8 mouse cellular contexts compared by ENCODE assay signal in the genomic region with DNA sequence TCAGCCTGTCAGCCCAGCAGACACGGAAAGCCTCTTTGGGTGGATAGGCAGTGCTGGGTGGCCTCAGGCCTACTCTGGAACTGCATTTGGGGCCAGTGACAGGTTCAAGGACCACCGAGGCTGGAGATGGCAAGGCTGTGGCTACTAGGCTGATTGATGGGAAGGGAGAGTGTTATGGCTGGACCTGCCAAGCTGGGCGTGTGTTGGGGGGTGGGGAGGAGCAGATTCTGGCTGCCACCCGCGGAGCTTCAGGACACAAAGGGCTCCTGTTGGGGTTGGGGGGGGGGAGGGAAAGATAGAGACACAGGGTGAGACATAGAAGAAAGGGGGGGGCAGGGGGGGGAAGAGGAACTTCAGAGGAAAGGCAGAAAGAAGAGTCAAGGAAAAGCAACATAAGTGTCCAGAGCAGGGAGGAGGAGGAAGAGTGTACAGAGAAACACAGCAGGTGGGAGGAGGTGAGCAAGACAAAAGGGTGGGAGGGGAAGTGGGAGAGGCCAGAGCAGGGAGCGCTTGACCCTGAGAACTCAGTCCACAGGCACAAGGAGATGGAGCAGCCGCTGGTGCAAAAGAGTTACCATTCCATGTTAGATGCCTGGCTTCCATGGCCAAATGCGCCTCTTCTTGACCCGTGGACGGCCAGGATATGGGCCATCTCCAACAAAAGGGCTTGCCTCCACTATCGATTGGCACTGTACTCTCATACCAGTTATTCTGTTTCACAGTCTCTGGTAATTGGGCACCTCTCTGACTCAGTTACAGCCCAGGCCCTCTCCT. TPM values are rescaled to one million over a fixed set of nuclear protein-coding genes. Genes with fewer than 3 reads are reported as not detected.
DNase-seq lines count a peak whose midpoint lies in the region; ATAC-seq and TF ChIP-seq lines count a peak whose summit lies in the region.

No protein-coding gene starts in this region.

- 27% methylated on average over 11 of the region's 11 CpGs for WGBS in hindbrain, embryonic 12.5 days
- 25% methylated on average over 11 of the region's 11 CpGs for WGBS in midbrain, embryonic 13.5 days

- peak overlapping the region; percentile 89 for H3K4me2 ChIP-seq in hindbrain, embryonic 12.5 days (replicated peaks)
- peak overlapping the region; percentile 91 for H3K4me2 ChIP-seq in midbrain, embryonic 13.5 days (replicated peaks)

- peaks cover 0 to 17% of the 10 kb centered on the region in 2 experiments; a peak in 3 of 4 replicates for H3K4me1 ChIP-seq in MEL (ENCODE audit: control insufficient read depth in 1 of 2, insufficient read depth in 2 of 2, low read length in 2 of 2)
- peaks cover 46% of the 10 kb centered on the region for H3K4me1 ChIP-seq in hindbrain, embryonic 12.5 days
- peaks cover 47% of the 10 kb centered on the region for H3K4me1 ChIP-seq in midbrain, embryonic 13.5 days (replicated peaks)

- peaks cover 0 to 9% of the 10 kb centered on the region in 2 experiments; a peak in 2 of 4 replicates for H3K36me3 ChIP-seq in MEL (ENCODE audit: control insufficient read depth in 1 of 2, insufficient read depth in 2 of 2, low read length in 2 of 2)
- peaks cover 29% of the 10 kb centered on the region for H3K36me3 ChIP-seq in hindbrain, embryonic 12.5 days
- peaks cover 33% of the 10 kb centered on the region for H3K36me3 ChIP-seq in midbrain, embryonic 13.5 days

- DNase-seq in heart, adult 11 months, result peak; percentile 90
- DNase-seq in heart, postnatal 4 days, result no peak
- no peak for DNase-seq in MEL (ENCODE audit: low read depth, low spot score)
- no peak for DNase-seq in urinary bladder, postnatal 25 days (ENCODE audit: low spot score)
- DNase-seq in kidney, postnatal 14 days, result no peak

- TF ChIP-seq EP300 in MEL (IDR thresholded peaks at IDR 0.05; ENCODE audit: low read depth in 1 of 2, low read length in 2 of 2), result no peak

- peak overlapping the region in 1 of 2 experiments; percentile 74; a peak in 3 of 4 replicates for H3K4me3 ChIP-seq in MEL (ENCODE audit: control insufficient read depth in 1 of 2, insufficient read depth in 1 of 2, low read depth in 2 of 2, low read length in 2 of 2)
- H3K4me3 ChIP-seq in hindbrain, embryonic 12.5 days, result peak overlapping the region; percentile 67
- peak overlapping the region; percentile 72 for H3K4me3 ChIP-seq in midbrain, embryonic 13.5 days (replicated peaks)

- no peaks in the 10 kb centered on the region for H3K27me3 ChIP-seq in MEL (ENCODE audit: control insufficient read depth in 1 of 2, insufficient read depth in 2 of 2, low read length in 2 of 2)
- H3K27me3 ChIP-seq in hindbrain, embryonic 12.5 days, result no peaks in the 10 kb centered on the region
- no peaks in the 10 kb centered on the region for H3K27me3 ChIP-seq in midbrain, embryonic 13.5 days

- no peak overlapping the region for H3K27ac ChIP-seq in MEL (ENCODE audit: control insufficient read depth, low read depth, low read length)
- H3K27ac ChIP-seq in hindbrain, embryonic 12.5 days, result 0 out of 2 replicates have a peak overlapping the region, but pooled peaks have one; percentile 30
- H3K27ac ChIP-seq in midbrain, embryonic 13.5 days, result peak overlapping the region; percentile 19; the same call in 1 of the 2 replicates

- TF ChIP-seq CTCF in MEL (IDR thresholded peaks at IDR 0.05 in 2 of 3, conservative IDR thresholded peaks at IDR 0.05 in 1 of 3; ENCODE audit: control insufficient read depth in 1 of 3, insufficient read depth in 1 of 3, low read depth in 2 of 3, low read length in 3 of 3, poor library complexity in 1 of 3, severe bottlenecking in 1 of 3), result no peak

- no peak for ATAC-seq in hindbrain, embryonic 12.5 days (ENCODE audit: low FRiP score)
- no peak for ATAC-seq in midbrain, embryonic 13.5 days
- no peak for ATAC-seq in monocyte, adult 5-6 weeks (replicated peaks; ENCODE audit: insufficient number of reproducible peaks, low FRiP score, low TSS enrichment, poor library complexity, severe bottlenecking)

- TF ChIP-seq POLR2A in MEL (IDR thresholded peaks at IDR 0.05; ENCODE audit: control insufficient read depth in 1 of 2, insufficient read depth in 1 of 2, low read depth in 1 of 2, low read length in 2 of 2, poor library complexity in 1 of 2), result no peak

- peaks cover 7% of the 10 kb centered on the region for H3K79me2 ChIP-seq in MEL (ENCODE audit: control insufficient read depth, insufficient read depth, low read length, poor library complexity)

- peak overlapping the region; percentile 62; the same call in 1 of the 2 replicates for H3K9ac ChIP-seq in MEL (ENCODE audit: control insufficient read depth, low read depth, low read length, poor library complexity, severe bottlenecking)
- H3K9ac ChIP-seq in hindbrain, embryonic 12.5 days, result peak overlapping the region; percentile 83
- peak overlapping the region; percentile 82 for H3K9ac ChIP-seq in midbrain, embryonic 13.5 days (replicated peaks)

- no peaks in the 10 kb centered on the region for H3K9me3 ChIP-seq in MEL (replicated peaks; ENCODE audit: insufficient read depth, low read length)
- no peaks in the 10 kb centered on the region for H3K9me3 ChIP-seq in hindbrain, embryonic 12.5 days (replicated peaks)
- H3K9me3 ChIP-seq in midbrain, embryonic 13.5 days, result no peaks in the 10 kb centered on the region

- TF ChIP-seq RAD21 in MEL (IDR thresholded peaks at IDR 0.05; ENCODE audit: low read depth, low read length), result no peak

TF ChIP-seq in MEL, 35 proteins besides CTCF, POLR2A, EP300 and RAD21:
- TF ChIP-seq ETS1 (IDR thresholded peaks at IDR 0.05; ENCODE audit: low read depth, low read length) (no peak), MAX (IDR thresholded peaks at IDR 0.05; ENCODE audit: low read length) (no peak), MXI1 (IDR thresholded peaks at IDR 0.05; ENCODE audit: low read depth, low read length) (no peak), SIN3A (IDR thresholded peaks at IDR 0.05; ENCODE audit: low read length) (no peak), MYC (IDR thresholded peaks at IDR 0.05; ENCODE audit: low read depth, low read length) (no peak), POLR2AphosphoS2 (IDR thresholded peaks at IDR 0.05; ENCODE audit: low read length) (no peak), TAL1 (IDR thresholded peaks at IDR 0.05; ENCODE audit: low read length) (no peak), GABPA (IDR thresholded peaks at IDR 0.05; ENCODE audit: low read depth, low read length) (no peak)

RNA-seq across cellular contexts. Expression of a gene that starts 3.0 kb away (rescaled TPM):
- total RNA-seq in heart, postnatal 4 days (2021), result 10 to 100 TPM; 15.6 to 16.7 TPM
- 174 and 180 TPM in 2 replicates for total RNA-seq in MEL (2012; rRNA removed)
- 10 to 100 TPM in 1 of 2 experiments, not detected in 1; 95.4 TPM for polyA plus RNA-seq in MEL (2012; ENCODE audit: insufficient read depth in 1 of 2, insufficient read length in 2 of 2, low read depth in 1 of 2, low replicate concordance in 2 of 2, missing spikeins in 1 of 2)
- polyA plus RNA-seq in hindbrain, embryonic 12.5 days (2016; fragmentation: Nextera tagmentation; extraction: Ambion mirVana), result 68.6 and 80.7 TPM in 2 replicates
- 86.3 and 87.9 TPM in 2 replicates for polyA plus RNA-seq in midbrain, embryonic 13.5 days (2015; fragmentation: Nextera tagmentation; extraction: Ambion mirVana)
- total RNA-seq in monocyte, adult 5-6 weeks (2017), result 20.0 to 31.9 TPM (median 24.4 TPM) in 3 replicates

RNA-seq across cellular contexts. Expression of a gene that starts 3.1 kb away (rescaled TPM):
- 1 to 10 TPM; 3.2 to 4.5 TPM for total RNA-seq in heart, postnatal 4 days (2021)
- 3.6 and 5.4 TPM in 2 replicates for total RNA-seq in MEL (2012; rRNA removed)
- polyA plus RNA-seq in MEL (2012; ENCODE audit: insufficient read depth in 1 of 2, insufficient read length in 2 of 2, low read depth in 1 of 2, low replicate concordance in 2 of 2, missing spikeins in 1 of 2), result 1 to 10 TPM in 1 of 2 experiments, not detected in 1; 9.4 TPM
- polyA plus RNA-seq in hindbrain, embryonic 12.5 days (2016; fragmentation: Nextera tagmentation; extraction: Ambion mirVana), result 40.0 and 40.5 TPM in 2 replicates
- polyA plus RNA-seq in midbrain, embryonic 13.5 days (2015; fragmentation: Nextera tagmentation; extraction: Ambion mirVana), result 20.6 and 32.0 TPM in 2 replicates
- 0.68 TPM in 1 of 3 replicates, not detected in the others for total RNA-seq in monocyte, adult 5-6 weeks (2017)

RNA-seq across cellular contexts. Expression of a gene that starts 18.4 kb away (rescaled TPM):
- total RNA-seq in heart, postnatal 4 days (2021), result 1 to 10 TPM; 1.6 to 1.9 TPM
- not detected in 2 replicates for total RNA-seq in MEL (2012; rRNA removed)
- polyA plus RNA-seq in MEL (2012; ENCODE audit: insufficient read depth in 1 of 2, insufficient read length in 2 of 2, low read depth in 1 of 2, low replicate concordance in 2 of 2, missing spikeins in 1 of 2), result not detected
- polyA plus RNA-seq in hindbrain, embryonic 12.5 days (2016; fragmentation: Nextera tagmentation; extraction: Ambion mirVana), result 6.0 and 6.4 TPM in 2 replicates
- polyA plus RNA-seq in midbrain, embryonic 13.5 days (2015; fragmentation: Nextera tagmentation; extraction: Ambion mirVana), result 3.8 and 4.3 TPM in 2 replicates
- not detected in 3 replicates for total RNA-seq in monocyte, adult 5-6 weeks (2017)

RNA-seq across cellular contexts. Expression of a gene that starts 19.8 kb away (rescaled TPM):
- under 1 TPM in 1 of 2 experiments, not detected in 1; 0.27 TPM for total RNA-seq in heart, postnatal 4 days (2021)
- total RNA-seq in MEL (2012; rRNA removed), result not detected in 2 replicates
- polyA plus RNA-seq in MEL (2012; ENCODE audit: insufficient read depth in 1 of 2, insufficient read length in 2 of 2, low read depth in 1 of 2, low replicate concordance in 2 of 2, missing spikeins in 1 of 2), result not detected
- 0.96 and 0.98 TPM in 2 replicates for polyA plus RNA-seq in hindbrain, embryonic 12.5 days (2016; fragmentation: Nextera tagmentation; extraction: Ambion mirVana)
- 0.71 and 1.4 TPM in 2 replicates for polyA plus RNA-seq in midbrain, embryonic 13.5 days (2015; fragmentation: Nextera tagmentation; extraction: Ambion mirVana)
- total RNA-seq in monocyte, adult 5-6 weeks (2017), result not detected in 3 replicates

RNA-seq across cellular contexts. Expression of a gene that starts 21.5 kb away (rescaled TPM):
- total RNA-seq in heart, postnatal 4 days (2021), result 10 to 100 TPM in 1 of 2 experiments, 1 to 10 TPM in 1; 10.0 to 13.8 TPM
- total RNA-seq in MEL (2012; rRNA removed), result not detected in 2 replicates
- polyA plus RNA-seq in MEL (2012; ENCODE audit: insufficient read depth in 1 of 2, insufficient read length in 2 of 2, low read depth in 1 of 2, low replicate concordance in 2 of 2, missing spikeins in 1 of 2), result not detected
- 19.4 and 19.8 TPM in 2 replicates for polyA plus RNA-seq in hindbrain, embryonic 12.5 days (2016; fragmentation: Nextera tagmentation; extraction: Ambion mirVana)
- 35.7 and 37.3 TPM in 2 replicates for polyA plus RNA-seq in midbrain, embryonic 13.5 days (2015; fragmentation: Nextera tagmentation; extraction: Ambion mirVana)
- total RNA-seq in monocyte, adult 5-6 weeks (2017), result 1.8 to 5.8 TPM (median 3.5 TPM) in 3 replicates
